Mouse (Mus musculus): Measurements from ENCODE around the gene Dnm3. TPM values are rescaled to one million over a fixed set of nuclear protein-coding genes. Genes with fewer than 3 reads are reported as not detected.

The Dnm3 gene
- polyA plus RNA-seq, 1 experiment from 2014 or later, result 59.4 TPM

- H3K4me3 ChIP-seq, result no peak overlapping the region
- H3K4me2 ChIP-seq, result no peak overlapping the region
- no peak for ATAC-seq (ENCODE audit: low FRiP score, low read depth)
- H3K36me3 ChIP-seq, result no peaks in the 10 kb centered on the region
- H3K9me3 ChIP-seq, result no peaks in the 10 kb centered on the region
- 35% methylated on average over 5 of the region's 5 CpGs for WGBS
- H3K9ac ChIP-seq, result no peak overlapping the region
- H3K4me1 ChIP-seq (replicated peaks), result peaks cover 22% of the 10 kb centered on the region
- no peaks in the 10 kb centered on the region for H3K27me3 ChIP-seq
- H3K27ac ChIP-seq (replicated peaks), result peak overlapping the region; percentile 51
Observed at GRCm38 (mm10) chr1:162036461-162036835, 441.4 kb downstream of the Dnm3 start.

- no peak overlapping the region for H3K9ac ChIP-seq
- H3K4me1 ChIP-seq (replicated peaks), result peaks cover 22% of the 10 kb centered on the region
- no peaks in the 10 kb centered on the region for H3K27me3 ChIP-seq
- peak overlapping the region; percentile 51; the same call in 1 of the 2 replicates for H3K27ac ChIP-seq (replicated peaks)
- no peak for ATAC-seq (ENCODE audit: low FRiP score, low read depth)
- 91% methylated on average over 6 of the region's 6 CpGs for WGBS
- H3K4me3 ChIP-seq, result no peak overlapping the region
- no peaks in the 10 kb centered on the region for H3K36me3 ChIP-seq
- H3K9me3 ChIP-seq, result no peaks in the 10 kb centered on the region
- H3K4me2 ChIP-seq, result no peak overlapping the region
Observed at GRCm38 (mm10) chr1:162035800-162036460, 441.9 kb downstream of the Dnm3 start.

- Histone ChIP-seq H3K27ac (replicated peaks) (no peak overlapping the region), H3K9ac (no peak overlapping the region), H3K4me2 (no peak overlapping the region), H3K4me1 (replicated peaks) (peaks cover 12% of the 10 kb centered on the region; the same call in 1 of the 2 replicates), H3K9me3 (no peaks in the 10 kb centered on the region), H3K36me3 (no peaks in the 10 kb centered on the region), H3K27me3 (no peaks in the 10 kb centered on the region), H3K4me3 (no peak overlapping the region)
- 65% methylated on average over 8 of the region's 8 CpGs for WGBS
- no peak for ATAC-seq (ENCODE audit: low FRiP score, low read depth)
Observed at GRCm38 (mm10) chr1:162023681-162024270, 454.1 kb downstream of the Dnm3 start.

GRCm38 (mm10) chr1:162020766-162021165 is 457.1 kb downstream of the Dnm3 start:
- whole genome bisulfite sequencing, result 66% methylated on average over 4 of the region's 4 CpGs
- Histone ChIP-seq H3K4me1 (replicated peaks) (peaks cover 12% of the 10 kb centered on the region; the same call in 1 of the 2 replicates), H3K27me3 (no peaks in the 10 kb centered on the region), H3K9me3 (no peaks in the 10 kb centered on the region), H3K36me3 (no peaks in the 10 kb centered on the region), H3K4me3 (no peak overlapping the region), H3K9ac (no peak overlapping the region), H3K27ac (replicated peaks) (0 out of 2 replicates have a peak overlapping the region, but pooled peaks have one; percentile 34), H3K4me2 (no peak overlapping the region)
- no peak for ATAC-seq (ENCODE audit: low FRiP score, low read depth)

GRCm38 (mm10) chr1:162020303-162020731 is 457.5 kb downstream of the Dnm3 start:
- no peaks in the 10 kb centered on the region for H3K27me3 ChIP-seq
- H3K36me3 ChIP-seq, result no peaks in the 10 kb centered on the region
- H3K4me3 ChIP-seq, result no peak overlapping the region
- ATAC-seq (ENCODE audit: low FRiP score, low read depth), result peak; percentile 42; the same call in 1 of the 2 replicates
- H3K27ac ChIP-seq (replicated peaks), result no peak overlapping the region
- H3K9me3 ChIP-seq, result no peaks in the 10 kb centered on the region
- H3K4me1 ChIP-seq (replicated peaks), result peaks cover 12% of the 10 kb centered on the region; the same call in 1 of the 2 replicates
- WGBS, result 60% methylated on average over 7 of the region's 7 CpGs
- no peak overlapping the region for H3K4me2 ChIP-seq
- H3K9ac ChIP-seq, result no peak overlapping the region

GRCm38 (mm10) chr1:162018601-162018977 is 459.2 kb downstream of the Dnm3 start:
- peaks cover 12% of the 10 kb centered on the region; the same call in 1 of the 2 replicates for H3K4me1 ChIP-seq (replicated peaks)
- 88% methylated on average over 6 of the region's 6 CpGs for WGBS
- no peak overlapping the region for H3K27ac ChIP-seq (replicated peaks)
- no peaks in the 10 kb centered on the region for H3K9me3 ChIP-seq
- no peak overlapping the region for H3K9ac ChIP-seq
- no peak overlapping the region for H3K4me3 ChIP-seq
- no peaks in the 10 kb centered on the region for H3K27me3 ChIP-seq
- H3K4me2 ChIP-seq, result no peak overlapping the region
- ATAC-seq (ENCODE audit: low FRiP score, low read depth), result no peak
- no peaks in the 10 kb centered on the region for H3K36me3 ChIP-seq

- WGBS, result 83% methylated on average over 13 of the region's 13 CpGs
- no peak overlapping the region for H3K4me3 ChIP-seq
- H3K27ac ChIP-seq (replicated peaks), result no peak overlapping the region
- H3K4me2 ChIP-seq, result no peak overlapping the region
- ATAC-seq (ENCODE audit: low FRiP score, low read depth), result no peak
- H3K36me3 ChIP-seq, result no peaks in the 10 kb centered on the region
- no peak overlapping the region for H3K9ac ChIP-seq
- H3K27me3 ChIP-seq, result no peaks in the 10 kb centered on the region
- no peaks in the 10 kb centered on the region for H3K9me3 ChIP-seq
- H3K4me1 ChIP-seq (replicated peaks), result peaks cover 12% of the 10 kb centered on the region; the same call in 1 of the 2 replicates
Observed at GRCm38 (mm10) chr1:162017975-162018600, 459.7 kb downstream of the Dnm3 start.

GRCm38 (mm10) chr1:162016982-162017381 is 460.9 kb downstream of the Dnm3 start:
- H3K36me3 ChIP-seq, result no peaks in the 10 kb centered on the region
- peaks cover 11% of the 10 kb centered on the region; the same call in 1 of the 2 replicates for H3K4me1 ChIP-seq (replicated peaks)
- H3K9me3 ChIP-seq, result no peaks in the 10 kb centered on the region
- no peak overlapping the region for H3K4me2 ChIP-seq
- 64% methylated on average over 7 of the region's 7 CpGs for WGBS
- H3K27me3 ChIP-seq, result no peaks in the 10 kb centered on the region
- H3K4me3 ChIP-seq, result no peak overlapping the region
- no peak overlapping the region for H3K9ac ChIP-seq
- no peak overlapping the region for H3K27ac ChIP-seq (replicated peaks)
- ATAC-seq (ENCODE audit: low FRiP score, low read depth), result no peak

GRCm38 (mm10) chr1:162015247-162015862 is 462.5 kb downstream of the Dnm3 start:
- ATAC-seq (ENCODE audit: low FRiP score, low read depth), result no peak
- 0 out of 2 replicates have a peak overlapping the region, but pooled peaks have one; percentile 8 for H3K27ac ChIP-seq (replicated peaks)
- no peaks in the 10 kb centered on the region for H3K9me3 ChIP-seq
- no peak overlapping the region for H3K4me3 ChIP-seq
- H3K4me2 ChIP-seq, result no peak overlapping the region
- no peak overlapping the region for H3K9ac ChIP-seq
- H3K4me1 ChIP-seq (replicated peaks), result peaks cover 3% of the 10 kb centered on the region; the same call in 1 of the 2 replicates
- 65% methylated on average over 8 of the region's 8 CpGs for WGBS
- no peaks in the 10 kb centered on the region for H3K27me3 ChIP-seq
- H3K36me3 ChIP-seq, result peaks cover 6% of the 10 kb centered on the region; the same call in 1 of the 2 replicates

- WGBS, result 90% methylated on average over 4 of the region's 4 CpGs
- H3K36me3 ChIP-seq, result peaks cover 6% of the 10 kb centered on the region; the same call in 1 of the 2 replicates
Observed at GRCm38 (mm10) chr1:162013561-162013960, 464.3 kb downstream of the Dnm3 start.

GRCm38 (mm10) chr1:162011523-162012245 is 466.1 kb downstream of the Dnm3 start:
- Histone ChIP-seq H3K4me1 (replicated peaks) (no peaks in the 10 kb centered on the region), H3K4me2 (no peak overlapping the region), H3K9ac (no peak overlapping the region), H3K27ac (replicated peaks) (no peak overlapping the region), H3K36me3 (peaks cover 6% of the 10 kb centered on the region; the same call in 1 of the 2 replicates), H3K27me3 (no peaks in the 10 kb centered on the region), H3K4me3 (no peak overlapping the region), H3K9me3 (no peaks in the 10 kb centered on the region)
- no peak for ATAC-seq (ENCODE audit: low FRiP score, low read depth)
- WGBS, result 82% methylated on average over 16 of the region's 16 CpGs

More at GRCm38 (mm10) chr1:162013561-162013960, 464.3 kb downstream of the Dnm3 start:
- Histone ChIP-seq H3K4me3 (no peak overlapping the region), H3K9me3 (no peaks in the 10 kb centered on the region), H3K27me3 (no peaks in the 10 kb centered on the region), H3K27ac (replicated peaks) (no peak overlapping the region), H3K4me2 (no peak overlapping the region), H3K9ac (no peak overlapping the region), H3K4me1 (replicated peaks) (no peaks in the 10 kb centered on the region)
- no peak for ATAC-seq (ENCODE audit: low FRiP score, low read depth)

Data from hindbrain, embryonic 15.5 days (tissue).